Mouse (Mus musculus) neural tube, embryonic 10.5 days (tissue): ENCODE data around the gene Atg2a.
A peak's percentile ranks its signal among the peaks of the same experiment; 100 is the strongest.

Experiments used
- DNase-seq: peaks from one replicate; pipeline ENCODE4 v3.0.0-alpha.2; 2017; ENCODE audit warnings: low spot score; ENCODE audit errors: extremely low spot score

Atg2a gene

GRCm38 (mm10) chr19:6247526-6248300 is 6.2 kb downstream of the Atg2a start:
- DNase-seq = no peak

- no peak for DNase-seq
Observed at GRCm38 (mm10) chr19:6253021-6253420, 11.6 kb downstream of the Atg2a start.

DNA sequence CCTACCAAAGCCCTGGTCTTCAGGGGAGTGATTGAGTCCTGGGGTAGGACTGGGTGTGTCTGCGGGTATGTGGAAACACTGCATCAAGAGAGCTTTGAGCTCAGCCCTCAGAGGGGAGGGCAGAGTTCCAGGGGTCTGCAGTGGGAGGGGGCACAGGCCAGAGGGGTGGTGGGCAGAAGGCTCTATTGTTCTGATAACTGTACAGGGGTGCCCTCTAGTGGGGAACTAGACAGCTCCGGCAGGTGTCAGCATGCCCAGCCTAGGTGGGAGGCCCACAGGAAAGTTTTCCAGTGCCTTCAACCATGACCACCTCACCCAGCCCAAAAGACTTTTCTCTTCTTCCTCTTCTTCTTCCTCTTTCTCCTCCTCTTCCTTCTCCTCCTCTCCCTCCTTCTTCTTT is 19.0 kb downstream of the Atg2a start:
- DNase-seq = no peak

GRCm38 (mm10) chr19:6260946-6261345 is 19.5 kb downstream of the Atg2a start:
- no peak for DNase-seq

- no peak for DNase-seq
Observed at GRCm38 (mm10) chr19:6261379-6261778, 19.9 kb downstream of the Atg2a start.

DNA sequence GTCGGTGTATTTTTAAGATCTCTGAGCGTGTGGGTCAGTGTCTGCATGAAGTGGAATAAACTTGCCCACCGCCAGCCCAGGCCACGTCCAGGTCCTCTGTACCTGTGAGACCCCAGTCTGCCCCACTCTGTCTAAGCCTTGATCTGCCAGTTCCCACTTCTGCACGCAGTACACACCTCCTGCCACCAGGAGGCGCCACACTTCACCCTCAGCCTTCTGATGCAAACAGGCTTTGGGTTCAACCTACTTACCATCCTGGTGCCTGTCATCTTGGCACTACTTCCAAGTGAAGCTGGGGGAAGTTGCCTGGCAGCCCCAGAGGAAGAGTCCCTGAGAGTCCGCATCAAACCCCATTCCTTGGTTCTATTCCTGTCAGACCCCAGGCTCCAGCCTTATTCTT is 20.8 kb downstream of the Atg2a start:
- peak; percentile 64 for DNase-seq

- DNase-seq = no peak
Observed at GRCm38 (mm10) chr19:6262839-6263433, 21.5 kb downstream of the Atg2a start.

DNA sequence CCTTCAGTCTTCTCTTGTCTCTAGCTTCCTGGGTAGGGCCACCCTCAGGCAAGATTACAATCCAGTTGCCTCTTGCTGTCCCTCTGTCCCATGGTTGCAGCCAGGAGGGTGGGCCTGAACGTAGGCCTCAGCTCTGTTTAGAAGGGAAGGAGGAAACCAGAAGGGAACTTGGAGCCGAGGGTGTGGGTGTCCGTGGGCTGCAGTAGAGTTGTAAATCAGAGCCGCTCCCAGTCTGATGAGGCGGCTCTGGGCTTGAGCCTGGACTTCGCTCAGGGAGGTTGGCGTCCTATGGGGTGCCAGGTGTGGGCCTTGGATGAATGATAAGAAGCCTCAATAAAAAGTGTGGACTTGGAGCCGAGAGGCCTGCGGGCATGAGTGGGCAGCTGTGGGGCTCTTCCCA is 22.7 kb downstream of the Atg2a start:
- no peak for DNase-seq

GRCm38 (mm10) chr19:6264945-6265344 is 23.5 kb downstream of the Atg2a start:
- no peak for DNase-seq

DNA sequence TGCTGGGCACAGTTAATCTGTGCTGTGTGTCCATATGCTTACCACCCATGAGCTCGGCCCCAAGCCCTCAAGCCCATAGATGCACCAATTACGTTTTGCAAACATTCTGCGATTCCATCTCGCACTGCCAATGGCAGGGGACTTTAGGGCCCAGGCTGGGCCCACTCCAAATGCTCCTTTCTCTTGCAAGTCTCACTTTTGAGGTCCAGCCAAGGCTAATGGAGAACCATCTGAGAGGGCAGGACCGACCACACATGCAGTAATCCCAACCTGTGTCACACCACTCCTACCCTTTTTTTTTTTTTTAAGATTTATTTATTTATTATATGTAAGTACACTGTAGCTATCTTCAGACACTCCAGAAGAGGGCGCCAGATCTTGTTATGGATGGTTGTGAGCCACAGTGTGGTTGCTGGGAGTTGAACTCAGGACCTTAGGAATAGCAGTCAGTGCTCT is 24.3 kb downstream of the Atg2a start:
- DNase-seq = no peak

GRCm38 (mm10) chr19:6267306-6268169 is 26.1 kb downstream of the Atg2a start:
- DNase-seq = no peak

DNA sequence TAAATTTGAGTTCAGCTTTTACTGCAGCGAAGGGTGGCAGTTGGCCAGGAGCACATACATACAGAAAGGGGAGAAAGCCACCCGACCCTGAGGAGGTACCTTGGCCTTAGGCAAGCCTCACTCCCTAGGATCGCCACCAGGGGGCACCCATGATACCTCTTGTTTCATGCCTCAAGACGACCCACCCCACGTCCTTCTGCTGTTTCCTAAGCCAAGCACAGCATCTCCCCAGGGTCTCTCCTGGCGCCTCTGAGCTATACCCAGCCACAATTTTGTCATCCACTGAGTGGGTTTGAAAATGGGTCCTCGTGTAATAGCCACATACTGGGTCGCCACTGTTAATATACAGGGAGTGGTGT is 26.7 kb downstream of the Atg2a start:
- peak; percentile 89 for DNase-seq

- DNase-seq = no peak
Observed at GRCm38 (mm10) chr19:6268670-6269132, 27.2 kb downstream of the Atg2a start.

- DNase-seq = no peak
Observed at GRCm38 (mm10) chr19:6269798-6270475, 28.5 kb downstream of the Atg2a start.

- DNase-seq = no peak
Observed at GRCm38 (mm10) chr19:6270661-6271060, 29.2 kb downstream of the Atg2a start.

- DNase-seq = no peak
Observed at GRCm38 (mm10) chr19:6271206-6271605, 29.7 kb downstream of the Atg2a start.

DNA sequence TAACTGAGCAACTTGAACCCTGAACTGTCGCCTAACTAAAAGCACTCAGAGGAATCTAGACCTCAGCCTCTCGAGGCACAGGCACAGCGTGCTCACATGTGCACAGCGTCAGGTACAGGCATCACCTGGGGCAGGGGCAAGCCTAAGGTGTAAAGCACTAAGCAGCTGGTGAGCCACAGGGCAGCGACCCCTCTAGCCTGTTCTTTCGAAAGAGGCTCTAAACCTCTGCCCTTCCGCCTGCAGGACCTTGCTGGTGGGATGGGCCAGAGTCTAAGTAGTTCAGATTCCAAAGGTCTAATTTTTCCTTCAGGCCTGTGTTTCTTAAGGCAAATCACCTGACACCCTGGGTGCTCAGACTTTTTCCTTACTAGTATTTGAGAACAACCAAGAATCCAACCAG is 30.6 kb downstream of the Atg2a start:
- no peak for DNase-seq

DNA sequence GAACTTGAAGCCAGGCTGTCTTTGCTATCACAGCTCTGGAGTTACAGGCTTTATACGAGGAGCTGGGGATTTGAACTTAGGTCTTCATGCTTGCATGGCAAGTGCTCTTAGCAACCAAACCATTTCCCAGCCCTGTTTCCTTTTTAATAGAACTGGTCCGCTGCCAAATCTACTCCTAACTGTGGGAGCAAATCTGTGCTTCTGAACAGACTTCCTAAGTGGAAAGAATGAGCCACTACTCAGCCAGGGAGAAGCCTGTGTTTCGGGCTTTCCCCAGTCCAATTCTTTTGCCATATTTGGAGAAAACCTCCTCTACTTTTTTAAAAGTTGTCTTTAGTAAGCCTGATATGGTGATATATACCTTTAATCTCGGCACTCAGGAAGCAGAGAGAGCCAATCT is 31.3 kb downstream of the Atg2a start:
- no peak for DNase-seq

DNA sequence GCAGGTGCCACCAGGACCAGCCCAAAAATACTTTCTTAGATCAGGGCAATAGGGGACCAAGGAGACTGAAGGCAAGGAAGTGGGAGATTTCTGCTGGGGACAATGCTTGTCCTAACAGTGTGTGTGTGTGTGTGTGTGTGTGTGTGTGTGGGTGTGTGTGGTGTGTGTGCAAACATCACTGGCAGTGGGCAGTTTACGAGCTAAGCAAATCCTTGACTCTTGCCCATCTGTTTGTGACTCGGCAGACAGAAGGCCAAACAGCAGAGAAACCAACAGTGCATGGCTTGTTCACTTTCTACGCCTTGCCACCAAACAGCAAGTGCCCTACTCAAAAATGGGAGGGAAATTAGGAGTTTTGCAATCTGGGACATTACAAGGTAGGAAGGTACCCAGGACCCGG is 32.1 kb downstream of the Atg2a start:
- no peak for DNase-seq

GRCm38 (mm10) chr19:6273998-6274608 is 32.6 kb downstream of the Atg2a start:
- DNase-seq = no peak

DNA sequence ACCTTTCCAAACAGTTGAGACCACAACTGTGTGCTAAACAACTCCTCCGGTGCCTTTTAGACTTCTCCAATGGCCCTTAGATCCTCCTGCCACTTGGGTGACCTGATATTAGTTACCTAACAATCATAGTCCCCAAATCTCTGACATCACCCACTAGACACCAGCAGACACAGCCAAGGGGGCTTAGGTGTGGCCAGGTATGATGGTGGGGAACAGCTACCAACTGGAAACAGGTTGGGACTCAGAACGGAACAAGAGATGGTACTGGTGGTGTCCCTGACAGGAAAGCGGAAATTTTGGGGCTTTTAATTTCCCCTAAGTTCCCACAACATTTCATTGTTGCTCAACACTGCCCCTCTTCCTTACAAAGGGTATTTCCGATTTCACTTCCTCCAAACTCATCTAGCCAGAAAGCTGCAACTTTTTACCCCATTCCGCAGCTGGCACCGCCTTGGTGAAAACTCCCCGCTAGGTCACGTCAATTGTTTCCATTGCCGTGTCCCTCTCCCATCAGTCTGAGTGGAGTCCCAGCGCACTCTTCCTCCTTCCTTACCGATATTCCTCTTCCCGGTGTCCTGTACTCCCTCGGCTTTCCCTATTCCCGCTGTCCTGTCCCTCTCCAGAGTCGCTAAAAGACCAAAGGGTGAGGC is 34.4 kb downstream of the Atg2a start:
- no peak for DNase-seq
